Mouse (Mus musculus) lung, postnatal 0 days (tissue): ENCODE measurements around the gene Gm20388.

Experiments used
- CTCF ChIP-seq: IDR thresholded peaks from 2 replicates; pipeline ENCODE4 v1.5.1; 2016; ENCODE audit warnings: antibody characterized with exemption, mild to moderate bottlenecking
- EP300 ChIP-seq: IDR thresholded peaks from 2 replicates; pipeline ENCODE4 v1.6.1; 2016; ENCODE audit warnings: antibody characterized with exemption, mild to moderate bottlenecking, control low read depth

DNA sequence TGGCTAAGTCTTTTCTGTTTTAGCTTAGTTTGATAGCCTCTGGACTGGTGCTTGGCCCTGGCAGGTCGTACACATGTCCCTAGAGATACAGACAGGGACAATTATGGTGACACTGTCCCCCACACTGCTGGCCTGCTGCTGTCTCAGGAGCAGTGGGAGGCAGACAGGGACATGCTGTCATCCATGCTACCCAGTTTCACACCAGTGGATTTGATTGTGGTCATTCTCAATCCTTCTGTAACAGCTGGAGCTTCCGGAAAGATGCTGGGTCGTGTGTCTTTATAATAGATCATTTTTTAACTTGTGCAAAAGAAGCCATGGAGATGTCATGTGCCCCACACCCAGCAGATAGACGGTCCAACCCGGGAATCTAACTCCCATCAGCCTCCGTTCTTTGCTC is 2334.5 kb downstream of the Gm20388 start:
- no peak for TF ChIP-seq CTCF
- no peak for TF ChIP-seq EP300
